Mouse (Mus musculus) MEL (cell line): ENCODE measurements around the gene Rapgef1. TPM values are rescaled to one million over a fixed set of nuclear protein-coding genes. Genes with fewer than 3 reads are reported as not detected.

ENCODE experiments used
- DNase-seq: peaks from one replicate; pipeline ENCODE4 v3.0.0; 2011; ENCODE audit warnings: low read depth, low spot score
- H3K27ac ChIP-seq: 2 replicates; pipeline ENCODE4 v1.5.1; 2012; ENCODE audit warnings: low read depth, mild to moderate bottlenecking, control low read depth, low read length, moderate library complexity; ENCODE audit not compliant: control insufficient read depth
- H3K27me3 ChIP-seq, 2 experiments: fragments of 150-350 bp in 1 of 2; sonication (generic) in 1 of 2; 2 replicates each; pipeline ENCODE4 v1.6.1; 2012; ENCODE audit warnings: low read length in 2 of 2, mild to moderate bottlenecking in 2 of 2, improper control_type of control experiment in 1 of 2, moderate library complexity in 1 of 2; ENCODE audit not compliant: insufficient read depth in 2 of 2, control insufficient read depth in 1 of 2
- H3K36me3 ChIP-seq, 2 experiments: 2 replicates each; pipeline ENCODE4 v1.6.1; 2012 to 2014; ENCODE audit warnings: low read length in 2 of 2, improper control_type of control experiment in 1 of 2, inconsistent platforms in 1 of 2, mild to moderate bottlenecking in 1 of 2; ENCODE audit not compliant: insufficient read depth in 2 of 2, control insufficient read depth in 1 of 2
- H3K4me1 ChIP-seq, 2 experiments: fragments of 150-350 bp in 1 of 2; sonication (generic) in 1 of 2; 2 replicates each; pipeline ENCODE4 v1.6.1; 2012; ENCODE audit warnings: low read length in 2 of 2, improper control_type of control experiment in 1 of 2, mild to moderate bottlenecking in 1 of 2; ENCODE audit not compliant: insufficient read depth in 2 of 2, control insufficient read depth in 1 of 2
- H3K4me3 ChIP-seq, 2 experiments: fragments of 150-350 bp in 1 of 2; sonication (generic) in 1 of 2; 2 replicates each; pipeline ENCODE4 v1.5.1; 2012; ENCODE audit warnings: low read depth in 2 of 2, low read length in 2 of 2, mild to moderate bottlenecking in 2 of 2, moderate library complexity in 2 of 2, control low read depth in 1 of 2, improper control_type of control experiment in 1 of 2; ENCODE audit not compliant: control insufficient read depth in 1 of 2, insufficient read depth in 1 of 2
- H3K79me2 ChIP-seq: 2 replicates; pipeline ENCODE4 v1.6.1; 2012; ENCODE audit warnings: mild to moderate bottlenecking, low read length, moderate library complexity; ENCODE audit not compliant: control insufficient read depth, poor library complexity, insufficient read depth
- H3K9ac ChIP-seq: 2 replicates; pipeline ENCODE4 v1.6.1; 2012; ENCODE audit warnings: low read depth, mild to moderate bottlenecking, control low read depth, low read length, moderate library complexity; ENCODE audit not compliant: control insufficient read depth, poor library complexity, severe bottlenecking
- H3K9me3 ChIP-seq: fragments of 150-350 bp; sonication (generic); replicated peaks from 2 replicates; pipeline ENCODE4 v1.6.1; 2012; ENCODE audit warnings: mild to moderate bottlenecking, low read length, improper control_type of control experiment, moderate library complexity; ENCODE audit not compliant: insufficient read depth
- BHLHE40 ChIP-seq: IDR thresholded peaks from 2 replicates; pipeline ENCODE4 v1.6.1; 2012; ENCODE audit warnings: low read depth, mild to moderate bottlenecking, inconsistent platforms, low read length, improper control_type of control experiment, borderline replicate concordance
- EP300 ChIP-seq, 2 experiments: IDR thresholded peaks; 2 replicates each; pipeline ENCODE4 v1.6.1; 2011; ENCODE audit warnings: improper control_type of control experiment in 2 of 2, low read length in 2 of 2, low read depth in 1 of 2, mild to moderate bottlenecking in 1 of 2
- ETS1 ChIP-seq: IDR thresholded peaks from 2 replicates; pipeline ENCODE4 v1.6.1; 2012; ENCODE audit warnings: low read depth, mild to moderate bottlenecking, inconsistent platforms, low read length, improper control_type of control experiment, moderate library complexity
- GATA1 ChIP-seq: IDR thresholded peaks from 2 replicates; pipeline ENCODE4 v1.6.1; 2011; ENCODE audit warnings: low read depth, low read length, improper control_type of control experiment
- MXI1 ChIP-seq: IDR thresholded peaks from 2 replicates; pipeline ENCODE4 v1.6.1; 2011; ENCODE audit warnings: mild to moderate bottlenecking, low read depth, low read length, improper control_type of control experiment
- MYB ChIP-seq: IDR thresholded peaks from 2 replicates; pipeline ENCODE4 v1.6.1; 2011; ENCODE audit warnings: mild to moderate bottlenecking, low read depth, low read length, improper control_type of control experiment
- NELFE ChIP-seq: IDR thresholded peaks from 2 replicates; pipeline ENCODE4 v1.6.1; 2011; ENCODE audit warnings: low read depth, low read length, improper control_type of control experiment
- NRF1 ChIP-seq: IDR thresholded peaks from 2 replicates; pipeline ENCODE4 v1.6.1; 2014; ENCODE audit warnings: low read depth, mild to moderate bottlenecking, inconsistent platforms, low read length, improper control_type of control experiment, moderate library complexity; ENCODE audit not compliant: poor library complexity, insufficient read depth, severe bottlenecking
- POLR2A ChIP-seq, 2 experiments: IDR thresholded peaks; 2 replicates each; pipeline ENCODE4 v1.6.1; 2011 to 2012; ENCODE audit warnings: low read length in 2 of 2, mild to moderate bottlenecking in 2 of 2, control low read depth in 1 of 2, improper control_type of control experiment in 1 of 2, low read depth in 1 of 2, moderate library complexity in 1 of 2; ENCODE audit not compliant: control insufficient read depth in 1 of 2, insufficient read depth in 1 of 2, poor library complexity in 1 of 2
- POLR2AphosphoS2 ChIP-seq: IDR thresholded peaks from 2 replicates; pipeline ENCODE4 v1.6.1; 2011; ENCODE audit warnings: low read length, improper control_type of control experiment
- RAD21 ChIP-seq: IDR thresholded peaks from 2 replicates; pipeline ENCODE4 v1.6.1; 2011; ENCODE audit warnings: mild to moderate bottlenecking, low read depth, low read length, improper control_type of control experiment
- SMC3 ChIP-seq: IDR thresholded peaks from 2 replicates; pipeline ENCODE4 v1.6.1; 2011; ENCODE audit warnings: low read depth, low read length, improper control_type of control experiment
- TAL1 ChIP-seq: IDR thresholded peaks from 2 replicates; pipeline ENCODE4 v1.6.1; 2012; ENCODE audit warnings: mild to moderate bottlenecking, inconsistent platforms, low read length, moderate library complexity, mixed read lengths
- USF2 ChIP-seq, 2 experiments: IDR thresholded peaks; 2 replicates each; pipeline ENCODE4 v1.6.1; 2011 to 2012; ENCODE audit warnings: improper control_type of control experiment in 2 of 2, low read length in 2 of 2, borderline replicate concordance in 1 of 2, inconsistent platforms in 1 of 2, low read depth in 1 of 2, mild to moderate bottlenecking in 1 of 2; ENCODE audit not compliant: insufficient read depth in 1 of 2
- ZNF384 ChIP-seq: IDR thresholded peaks from 2 replicates; pipeline ENCODE4 v1.6.1; 2012; ENCODE audit warnings: low read depth, mild to moderate bottlenecking, inconsistent platforms, low read length, improper control_type of control experiment
- polyA plus RNA-seq, 2 experiments: library from polyadenylated mRNA; stranded (reverse) in 1 of 2; unstranded in 1 of 2; fragments of >175 nt in 1 of 2; fragments of >200 nt in 1 of 2; gene quantifications; 2 replicates each; pipeline versions ENCODE4 v1.2.1 to v1.2.4; 2012; ENCODE audit warnings: low replicate concordance in 2 of 2, low read depth in 1 of 2; ENCODE audit not compliant: insufficient read length in 2 of 2, insufficient read depth in 1 of 2, missing spikeins in 1 of 2
- total RNA-seq: library from RNA; depleted of rRNA; stranded (reverse); fragments of 300-350 nt; gene quantifications from 2 replicates; pipeline ENCODE4 v1.2.3, GENCODE M21; 2012

Gene Rapgef1
- total and polyA plus RNA-seq, 3 experiments = 57.2 to 88.3 (median 77.0) TPM

DNA sequence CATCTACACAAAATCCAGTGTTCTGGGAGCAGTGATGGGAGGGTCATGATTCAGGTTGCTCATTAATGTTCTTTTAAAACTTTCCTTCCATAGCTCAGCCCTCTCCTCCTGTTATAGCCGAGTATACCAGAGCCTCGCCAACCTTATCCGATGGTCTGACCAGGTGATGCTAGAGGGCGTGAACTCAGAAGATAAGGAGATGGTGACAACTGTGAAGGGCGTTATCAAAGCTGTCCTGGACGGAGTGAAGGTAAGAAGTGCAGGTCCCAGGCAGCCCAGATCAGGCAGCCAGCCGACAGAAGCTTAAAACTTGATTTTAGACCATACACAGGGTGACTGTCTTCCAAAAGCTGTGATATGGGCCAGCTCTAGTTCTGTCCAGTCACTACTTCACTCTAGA, 69.5 kb downstream of the Rapgef1 start:
- peaks cover 5% of the 10 kb centered on the region; the same call in 1 of the 2 replicates for H3K79me2 ChIP-seq
- H3K4me1 ChIP-seq = peaks cover 14 to 15% of the 10 kb centered on the region in 2 experiments
- H3K27me3 ChIP-seq = no peaks in the 10 kb centered on the region
- peaks cover 14 to 24% of the 10 kb centered on the region in 2 experiments for H3K36me3 ChIP-seq
- TF ChIP-seq BHLHE40 = no peak
- no peak for TF ChIP-seq RAD21
- no peak for TF ChIP-seq GATA1
- no peak for TF ChIP-seq SMC3
- TF ChIP-seq MYB = no peak
- no peak for TF ChIP-seq EP300 (IDR thresholded peaks at IDR 0.05; ENCODE audit: low read depth in 1 of 2, low read length in 2 of 2)
- no peak for TF ChIP-seq POLR2AphosphoS2
- no peak for TF ChIP-seq USF2 (IDR thresholded peaks at IDR 0.05; ENCODE audit: borderline replicate concordance in 1 of 2, insufficient read depth in 1 of 2, low read depth in 1 of 2, low read length in 2 of 2)
- TF ChIP-seq TAL1 = no peak
- TF ChIP-seq MXI1 = no peak
- H3K9me3 ChIP-seq = no peaks in the 10 kb centered on the region
- no peak for DNase-seq
- H3K27ac ChIP-seq = peak overlapping the region; percentile 17; the same call in 1 of the 2 replicates
- H3K9ac ChIP-seq = no peak overlapping the region
- no peak overlapping the region for H3K4me3 ChIP-seq

DNA sequence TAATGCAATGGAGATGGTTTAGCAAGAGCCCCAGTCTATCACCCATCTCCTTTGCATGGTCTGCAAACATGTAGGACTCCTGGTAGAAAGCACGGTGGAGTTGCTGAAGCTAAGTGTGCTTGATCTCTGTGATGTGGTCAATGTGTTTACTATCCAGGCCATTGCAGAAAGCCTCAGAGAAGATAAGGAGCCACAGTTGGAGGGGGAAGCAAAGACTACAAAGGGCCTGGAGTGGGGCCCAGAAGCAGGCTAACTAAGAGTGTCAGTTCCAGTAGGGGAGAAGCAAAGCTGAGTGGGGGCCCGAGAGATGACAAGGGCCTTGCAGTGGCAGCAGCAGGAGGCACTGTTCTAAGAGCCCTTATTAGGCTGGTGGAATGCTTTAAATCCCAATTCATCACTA, 70.0 kb downstream of the Rapgef1 start:
- peaks cover 2% of the 10 kb centered on the region; the same call in 1 of the 2 replicates for H3K79me2 ChIP-seq
- peaks cover 10 to 24% of the 10 kb centered on the region in 2 experiments for H3K36me3 ChIP-seq
- TF ChIP-seq ETS1 (no peak), EP300 (IDR thresholded peaks at IDR 0.05; ENCODE audit: low read depth in 1 of 2, low read length in 2 of 2) (peak in 1 of 2 experiments; percentile 56; a peak in 2 of 4 replicates), GATA1 (peak; percentile 52; the same call in 1 of the 2 replicates), POLR2A (IDR thresholded peaks at IDR 0.05; ENCODE audit: control insufficient read depth in 1 of 2, insufficient read depth in 1 of 2, low read depth in 1 of 2, low read length in 2 of 2, poor library complexity in 1 of 2) (no peak), NELFE (no peak), MYB (peak; percentile 21; the same call in 1 of the 2 replicates), NRF1 (0 out of 2 replicates have a peak, but pooled peaks have one; percentile 16), ZNF384 (no peak)
- peak; percentile 46 for DNase-seq
- no peaks in the 10 kb centered on the region for H3K27me3 ChIP-seq
- no peak overlapping the region for H3K4me3 ChIP-seq
- no peak overlapping the region; the same call in 1 of the 2 replicates for H3K27ac ChIP-seq
- no peaks in the 10 kb centered on the region for H3K9me3 ChIP-seq
- no peak overlapping the region for H3K9ac ChIP-seq
- peaks cover 10% of the 10 kb centered on the region in 2 experiments for H3K4me1 ChIP-seq
